Mouse (Mus musculus): ENCODE measurements around the gene Rxra.

- TF ChIP-seq FLI1 (IDR thresholded peaks at IDR 0.05; ENCODE audit: low read length), result no peak
- TF ChIP-seq GATA1 (IDR thresholded peaks at IDR 0.05; ENCODE audit: borderline replicate concordance, low read length), result no peak
These were observed 58.1 kb downstream of the Rxra start for GRCm38 (mm10) chr2:27734328-27734727.

Measured in megakaryocyte, embryonic 14.5 days (primary cell).